Mouse (Mus musculus): Measurements from ENCODE around the gene Tacr2.

Gene Tacr2

GRCm38 (mm10) chr10:62252000-62252488 lies at the start of gene Tacr2:
Gene Tacr2, plus strand, starts transcription at chr10:62252438.
- peak; percentile 35 for DNase-seq (ENCODE audit: low spot score)

- no peak for DNase-seq (ENCODE audit: low spot score)
Observed at GRCm38 (mm10) chr10:62202574-62202973, 49.7 kb upstream of the Tacr2 start.

GRCm38 (mm10) chr10:62208241-62208896 lies 43.9 kb upstream of the Tacr2 start:
- DNase-seq (ENCODE audit: low spot score) = no peak

- no peak for DNase-seq (ENCODE audit: low spot score)
Observed at GRCm38 (mm10) chr10:62211310-62211709, 40.9 kb upstream of the Tacr2 start.

- DNase-seq (ENCODE audit: low spot score) = no peak
Observed at GRCm38 (mm10) chr10:62215169-62215616, 37.0 kb upstream of the Tacr2 start.

- no peak for DNase-seq (ENCODE audit: low spot score)
Observed at GRCm38 (mm10) chr10:62215633-62216032, 36.6 kb upstream of the Tacr2 start.

- DNase-seq (ENCODE audit: low spot score) = no peak
Observed at GRCm38 (mm10) chr10:62216595-62216994, 35.6 kb upstream of the Tacr2 start.

GRCm38 (mm10) chr10:62217196-62217595 lies 35.0 kb upstream of the Tacr2 start:
- no peak for DNase-seq (ENCODE audit: low spot score)

GRCm38 (mm10) chr10:62218044-62218788 lies 34.0 kb upstream of the Tacr2 start:
- DNase-seq (ENCODE audit: low spot score) = no peak

GRCm38 (mm10) chr10:62218789-62219172 lies 33.5 kb upstream of the Tacr2 start:
- no peak for DNase-seq (ENCODE audit: low spot score)

- no peak for DNase-seq (ENCODE audit: low spot score)
Observed at GRCm38 (mm10) chr10:62220732-62221514, 31.3 kb upstream of the Tacr2 start.

- no peak for DNase-seq (ENCODE audit: low spot score)
Observed at GRCm38 (mm10) chr10:62221647-62222046, 30.6 kb upstream of the Tacr2 start.

GRCm38 (mm10) chr10:62222777-62223176 lies 29.5 kb upstream of the Tacr2 start:
- DNase-seq (ENCODE audit: low spot score) = no peak

- DNase-seq (ENCODE audit: low spot score) = no peak
Observed at GRCm38 (mm10) chr10:62224231-62224630, 28.0 kb upstream of the Tacr2 start.

GRCm38 (mm10) chr10:62225839-62226238 lies 26.4 kb upstream of the Tacr2 start:
- DNase-seq (ENCODE audit: low spot score) = no peak

GRCm38 (mm10) chr10:62228126-62228525 lies 24.1 kb upstream of the Tacr2 start:
- no peak for DNase-seq (ENCODE audit: low spot score)

GRCm38 (mm10) chr10:62230708-62231394 lies 21.4 kb upstream of the Tacr2 start, which contains the start of gene Tspan15:
Gene Tspan15, minus strand, starts transcription at chr10:62231251.
- DNase-seq (ENCODE audit: low spot score) = peak; percentile 95

- DNase-seq (ENCODE audit: low spot score) = no peak
Observed at GRCm38 (mm10) chr10:62231395-62231732, 20.9 kb upstream of the Tacr2 start.

GRCm38 (mm10) chr10:62231811-62232210 lies 20.4 kb upstream of the Tacr2 start:
- no peak for DNase-seq (ENCODE audit: low spot score)

- no peak for DNase-seq (ENCODE audit: low spot score)
Observed at GRCm38 (mm10) chr10:62236165-62236564, 16.1 kb upstream of the Tacr2 start.

- no peak for DNase-seq (ENCODE audit: low spot score)
Observed at GRCm38 (mm10) chr10:62237205-62237604, 15.0 kb upstream of the Tacr2 start.

- no peak for DNase-seq (ENCODE audit: low spot score)
Observed at GRCm38 (mm10) chr10:62238688-62239087, 13.6 kb upstream of the Tacr2 start.
